Mouse (Mus musculus): Measurements from ENCODE around the gene Kdm1b.

Kdm1b gene

GRCm38 (mm10) chr13:47043030-47043680 is at the start of gene Kdm1b:
Kdm1b (plus strand) TSS chr13:47043499.
- peak; percentile 99 for DNase-seq

DNA sequence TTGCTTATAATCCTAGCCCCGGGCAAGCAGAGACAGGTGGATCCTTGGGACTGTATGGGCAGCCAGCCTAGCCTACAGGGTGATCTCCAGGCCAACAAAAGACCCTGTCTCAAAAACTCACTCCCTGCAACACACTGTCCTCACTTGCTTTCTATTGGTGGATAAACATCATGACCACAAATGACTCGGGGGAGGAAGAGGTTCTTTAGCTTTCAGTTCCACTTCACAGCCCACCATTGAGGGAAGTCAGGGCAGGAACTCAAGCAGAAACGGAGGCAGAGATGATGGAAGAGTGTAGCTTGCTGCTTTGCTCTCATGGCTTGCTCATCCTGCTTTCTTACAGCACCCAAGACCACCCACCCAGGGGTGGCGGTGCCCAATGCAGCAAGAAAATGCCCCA is 45.9 kb upstream of the Kdm1b start:
- DNase-seq = no peak

GRCm38 (mm10) chr13:46999498-46999897 is 43.8 kb upstream of the Kdm1b start:
- DNase-seq = no peak

DNA sequence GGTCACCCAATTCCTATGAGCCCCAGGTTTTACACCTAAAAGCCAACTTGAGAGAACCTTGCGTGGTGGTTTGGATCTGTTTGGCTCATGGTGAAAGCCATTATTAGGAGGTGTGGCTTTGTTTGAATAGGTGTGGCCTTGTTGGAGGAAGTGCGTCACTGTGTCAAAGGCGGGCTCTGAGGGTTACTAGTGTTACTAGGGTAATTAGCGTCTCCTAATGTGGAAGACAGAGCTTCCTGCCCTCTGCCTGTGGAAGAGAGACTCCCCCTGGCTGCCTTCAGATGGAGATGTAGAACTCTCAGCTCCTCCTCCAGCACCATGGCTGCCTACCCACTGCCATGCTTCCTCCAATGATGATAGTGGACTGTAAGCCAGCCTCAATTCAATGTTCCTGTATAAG is 41.7 kb upstream of the Kdm1b start:
- DNase-seq = no peak

GRCm38 (mm10) chr13:47013740-47014139 is 29.6 kb upstream of the Kdm1b start:
- DNase-seq = no peak

GRCm38 (mm10) chr13:47014334-47015194 is 28.7 kb upstream of the Kdm1b start, which contains the start of gene Nhlrc1:
Nhlrc1 (minus strand) TSS chr13:47014850.
- DNase-seq = peak; percentile 71 to 88

- DNase-seq = no peak
Measured at GRCm38 (mm10) chr13:47015195-47015501, 28.2 kb upstream of the Kdm1b start.

DNA sequence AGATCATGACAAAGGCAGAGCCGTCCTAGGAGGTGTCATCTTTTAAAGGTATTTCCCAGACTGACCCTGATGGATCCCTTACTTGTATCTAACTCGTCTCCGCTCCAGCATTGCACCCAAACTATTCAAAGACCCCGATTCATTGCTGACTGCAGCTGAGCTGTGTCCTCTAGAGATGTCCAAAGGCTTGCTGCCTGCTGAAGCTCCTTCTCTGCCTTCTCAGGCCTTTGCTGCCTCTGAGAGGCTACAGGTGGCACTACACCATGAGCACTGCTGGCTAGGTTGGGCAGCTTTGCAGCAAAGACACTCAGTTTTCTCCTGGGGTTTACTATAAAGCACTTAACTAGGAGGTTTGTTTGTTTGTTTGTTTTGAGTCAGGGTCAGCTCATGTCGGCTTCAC is 26.0 kb upstream of the Kdm1b start:
- peak; percentile 61 to 76 for DNase-seq

- peak; percentile 52 to 54 for DNase-seq
Measured at GRCm38 (mm10) chr13:47019774-47020173, 23.5 kb upstream of the Kdm1b start.

GRCm38 (mm10) chr13:47020798-47021197 is 22.5 kb upstream of the Kdm1b start:
- peak; percentile 31 to 42 for DNase-seq

GRCm38 (mm10) chr13:47030376-47031107 is 12.8 kb upstream of the Kdm1b start:
- peak; percentile 66 to 72 for DNase-seq

- DNase-seq = peak in 1 of 2 experiments; percentile 20
Measured at GRCm38 (mm10) chr13:47033602-47034001, 9.7 kb upstream of the Kdm1b start.

DNA sequence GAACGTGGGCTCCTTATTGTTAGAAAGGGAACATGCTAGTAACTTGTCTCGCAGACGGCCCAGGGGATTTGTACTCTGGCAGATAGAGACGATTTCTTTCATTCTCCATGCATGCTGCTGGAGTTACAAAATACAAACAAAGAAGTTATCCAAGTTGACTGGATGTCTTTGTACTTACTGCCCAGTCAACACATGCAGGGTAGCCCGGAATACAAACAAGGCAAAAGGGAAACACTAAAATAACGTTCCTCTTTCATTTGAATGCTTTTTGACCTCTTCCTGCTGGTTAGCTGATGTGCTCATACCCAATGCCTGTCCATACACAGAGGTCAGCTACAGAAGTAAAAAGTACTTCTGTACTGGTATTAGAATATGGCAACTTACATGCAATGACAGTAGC is 5.4 kb upstream of the Kdm1b start:
- DNase-seq = no peak

GRCm38 (mm10) chr13:47040061-47040460 is 3.2 kb upstream of the Kdm1b start:
- DNase-seq = peak in 1 of 2 experiments; percentile 51

- DNase-seq = peak; percentile 38 to 57
Measured at GRCm38 (mm10) chr13:47042024-47042633, 1.2 kb upstream of the Kdm1b start.

DNA sequence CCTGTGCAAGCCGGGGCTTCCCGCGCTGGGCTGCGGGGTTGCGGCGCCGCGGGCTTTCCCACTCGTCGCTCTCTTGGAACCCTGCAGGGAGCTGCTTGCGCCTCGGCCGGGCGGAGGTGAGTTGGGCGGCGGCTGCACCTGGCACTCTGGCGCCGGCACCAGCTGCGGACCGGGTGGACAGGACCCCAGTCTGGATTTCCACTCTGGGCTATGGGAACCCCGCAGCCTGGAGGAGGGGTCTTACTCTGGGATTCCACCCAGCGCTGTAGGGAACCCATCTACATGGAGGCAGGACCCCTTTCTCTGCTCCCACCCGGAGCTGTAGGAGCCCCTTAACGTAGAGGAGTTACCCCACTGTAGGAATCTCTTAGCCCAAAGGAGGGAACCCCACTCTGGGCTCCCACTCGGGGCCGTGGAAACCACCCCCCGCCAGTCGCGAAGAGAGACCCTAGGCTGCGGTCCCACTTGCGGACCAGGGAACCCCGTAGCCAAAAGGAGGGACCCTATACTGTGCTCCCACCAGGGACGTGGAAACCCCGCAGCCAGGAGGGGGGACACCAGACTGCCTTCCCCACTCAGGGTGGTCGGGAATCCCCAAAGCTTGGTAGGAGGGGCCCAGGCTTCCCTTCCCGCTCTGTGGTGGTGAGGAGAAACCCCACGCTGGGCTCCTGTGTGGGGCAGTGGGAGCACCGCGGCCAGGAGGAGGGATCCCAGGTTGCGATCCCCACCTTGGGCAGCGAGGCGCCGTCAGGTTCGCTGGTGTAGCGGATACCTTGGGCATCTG is 726 bp downstream of the Kdm1b start:
- peak in 1 of 2 experiments; percentile 66 for DNase-seq

- peak; percentile 50 to 73 for DNase-seq
Measured at GRCm38 (mm10) chr13:47044617-47044947, 1.3 kb downstream of the Kdm1b start, which contains the start of gene Tpmt. Tpmt (minus strand) TSS chr13:47044737.

DNA sequence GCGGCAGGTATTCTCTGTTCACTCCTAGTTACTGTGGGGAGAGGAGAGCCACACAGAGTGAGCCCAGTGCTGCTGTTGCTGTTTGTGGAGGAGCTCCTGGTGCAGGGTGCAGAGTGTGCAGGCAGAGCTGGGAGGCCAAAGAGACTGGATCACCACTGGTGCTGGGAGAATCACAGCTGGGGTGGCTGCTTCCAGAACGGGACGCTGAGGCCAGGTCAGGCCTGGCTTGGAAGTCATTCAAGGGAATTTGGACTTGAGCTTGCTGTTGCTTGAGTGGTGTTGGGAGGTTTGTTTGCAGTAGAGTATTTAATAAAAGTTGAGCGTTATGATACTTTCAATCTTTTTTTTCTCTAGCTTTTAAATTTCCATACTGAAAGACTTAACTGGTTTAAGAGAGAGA is 4.7 kb downstream of the Kdm1b start:
- DNase-seq = peak; percentile 59 to 72

- no peak for DNase-seq
Measured at GRCm38 (mm10) chr13:47050009-47050408, 6.7 kb downstream of the Kdm1b start.

DNA sequence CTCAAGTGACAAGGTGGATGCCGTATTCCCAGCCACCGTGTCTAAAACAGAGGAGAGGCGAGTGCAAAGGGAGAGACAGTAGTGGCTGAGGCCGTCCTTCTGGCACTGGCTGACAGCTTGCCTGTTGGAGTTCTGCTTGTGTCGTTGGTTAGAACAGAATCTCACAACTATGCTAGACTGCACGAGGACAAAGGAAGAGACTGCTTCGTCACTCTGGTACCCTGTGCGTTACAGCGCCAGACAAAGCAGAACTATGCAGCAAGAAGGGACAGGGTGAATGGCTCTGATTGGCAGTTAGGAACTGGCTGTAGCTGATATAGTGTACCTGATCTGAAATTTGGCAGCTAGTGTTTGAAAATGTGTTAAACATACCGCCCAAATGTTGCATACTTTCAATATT is 10.7 kb downstream of the Kdm1b start:
- DNase-seq = no peak

DNA sequence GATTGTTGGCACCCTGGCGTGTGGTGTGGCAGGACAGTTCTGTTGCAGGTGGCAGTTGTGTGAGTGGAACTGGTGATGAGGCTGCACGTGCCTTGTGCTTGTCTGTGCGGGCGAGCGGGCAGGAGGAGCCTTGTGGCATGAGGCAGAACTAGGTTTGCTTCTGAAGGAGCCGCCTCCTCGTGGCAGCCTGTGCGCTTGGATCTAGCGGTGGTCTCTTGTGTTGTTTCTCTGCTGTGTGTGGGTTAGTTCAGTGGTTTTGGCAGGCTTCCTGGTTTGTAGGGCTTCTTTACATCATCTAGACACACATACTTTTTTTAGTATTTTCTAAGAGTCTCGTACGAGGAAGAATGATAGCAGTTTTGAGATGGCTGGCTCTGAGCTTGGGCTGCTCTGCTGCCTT is 12.8 kb downstream of the Kdm1b start:
- DNase-seq = no peak

- DNase-seq = no peak
Measured at GRCm38 (mm10) chr13:47056781-47057180, 13.5 kb downstream of the Kdm1b start.

Data from kidney, postnatal 36 days (tissue).